Comparison of ENCODE assay signal across 8 mouse cellular contexts in the genomic region with DNA sequence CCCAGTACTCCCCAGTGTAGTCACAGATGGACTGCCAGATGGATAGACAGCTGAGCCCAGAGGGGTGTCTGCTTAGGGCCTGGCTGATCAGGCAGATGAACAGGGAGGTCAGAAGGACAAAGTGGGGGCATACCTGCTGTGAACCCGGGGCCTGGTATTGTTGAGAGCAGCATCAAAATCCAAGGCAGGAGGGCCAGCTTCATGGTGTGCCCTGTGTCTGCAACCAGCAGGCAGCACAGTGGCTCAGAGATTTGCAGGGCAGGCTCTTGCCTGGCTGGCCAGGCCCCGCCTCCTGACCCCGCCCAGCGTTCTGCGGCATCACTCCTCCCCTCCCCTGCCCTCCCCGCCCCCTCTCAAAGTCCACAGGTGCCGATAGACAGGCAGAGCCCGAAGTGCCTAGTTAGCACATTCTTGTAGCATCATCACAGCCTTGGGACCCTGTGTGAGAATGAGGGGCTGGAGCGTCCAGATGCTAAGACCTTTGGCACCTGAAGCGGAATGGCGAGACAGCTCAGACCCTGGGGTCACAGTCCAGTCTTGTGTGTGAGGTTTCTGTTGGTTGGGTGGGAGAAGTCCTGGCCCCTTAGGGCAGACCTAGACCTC. TPM values are rescaled to one million over a fixed set of nuclear protein-coding genes. Genes with fewer than 3 reads are reported as not detected.
DNase-seq lines count a peak whose midpoint lies in the region; ATAC-seq and TF ChIP-seq lines count a peak whose summit lies in the region.

Gene Susd2, minus strand, starts transcription at position 268 of the 603 bp plus-strand sequence.

- no peak within 1 kb of the TSS for H3K9ac ChIP-seq in forebrain, embryonic 14.5 days (ENCODE audit: low read length)

- DNase-seq in heart, adult 8-10 months (ENCODE audit: low spot score): peak; percentile 28
- no peak for DNase-seq in heart, adult 9 months (ENCODE audit: low spot score in 2 of 2)
- DNase-seq in cerebellum, adult 11 months: peak; percentile 87
- DNase-seq in forebrain, embryonic 14.5 days (ENCODE audit: low spot score): peak; percentile 47
- peak; percentile 84 for DNase-seq in kidney, adult 18-20 months
- peak; percentile 57 for DNase-seq in lung, adult 2 months
- DNase-seq in retina, embryonic 14.5 days (ENCODE audit: low spot score): peak; percentile 75
- no peak for DNase-seq in adipocyte (ENCODE audit: low spot score)

- ATAC-seq in forebrain, embryonic 14.5 days: peak; percentile 45

- TF ChIP-seq CTCF in lung, adult 2 months (IDR thresholded peaks at IDR 0.05; ENCODE audit: insufficient read depth, low read length): no peak

- H3K27ac ChIP-seq in forebrain, embryonic 14.5 days (ENCODE audit: low read depth, low read length): peak within 1 kb of the TSS; percentile 30; the same call in 1 of the 2 replicates

- WGBS in forebrain, embryonic 14.5 days: 6% methylated on average over 11 of the region's 11 CpGs
- WGBS in lung, adult 2 months: 20% methylated on average over 11 of the region's 11 CpGs

- TF ChIP-seq POLR2A in lung, adult 2 months (IDR thresholded peaks at IDR 0.05; ENCODE audit: borderline replicate concordance, extremely low read depth, low read depth, low read length): 0 out of 2 replicates have a peak, but pooled peaks have one; percentile 26

- H3K4me2 ChIP-seq in forebrain, embryonic 14.5 days (ENCODE audit: low read length): no peak within 1 kb of the TSS

- H3K4me1 ChIP-seq in forebrain, embryonic 14.5 days (ENCODE audit: control insufficient read depth, insufficient read depth, low read length): peaks cover 6% of the 10 kb centered on the region; the same call in 1 of the 2 replicates
- 0 out of 2 replicates have a peak, but pooled peaks cover 3% of the 10 kb centered on the region for H3K4me1 ChIP-seq in lung, adult 2 months (ENCODE audit: control insufficient read depth, insufficient read depth, low read length)

- H3K9me3 ChIP-seq in forebrain, embryonic 14.5 days (replicated peaks; ENCODE audit: control insufficient read depth, low read length): no peaks in the 10 kb centered on the region

- no peak within 1 kb of the TSS for H3K4me3 ChIP-seq in forebrain, embryonic 14.5 days (ENCODE audit: low read depth, low read length)
- no peak within 1 kb of the TSS for H3K4me3 ChIP-seq in lung, adult 2 months (replicated peaks; ENCODE audit: extremely low read depth, low read depth, low read length)

- H3K36me3 ChIP-seq in forebrain, embryonic 14.5 days (ENCODE audit: control insufficient read depth, insufficient read depth, low read length): peaks cover 27% of the 10 kb centered on the region

- H3K27me3 ChIP-seq in forebrain, embryonic 14.5 days (replicated peaks; ENCODE audit: control insufficient read depth, insufficient read depth, low read length): no peaks in the 10 kb centered on the region

RNA-seq across cellular contexts. Expression of gene Susd2, which starts in this region (rescaled TPM):
- 1 to 10 TPM in 3 of 4 experiments, under 1 TPM in 1; 0.98 to 2.2 (median 1.7) TPM for total RNA-seq in heart, adult 8-10 months (2022)
- polyA plus RNA-seq in forebrain, embryonic 14.5 days (2014; fragmentation: Nextera tagmentation; extraction: Ambion mirVana): 1.3 TPM in 2 replicates
- 13.4 and 15.3 TPM in 2 replicates for polyA plus RNA-seq in lung, adult 2 months (2012; rRNA removed)

Comparison
In these comparisons a context has a peak if more than half of its experiments do, and no peak if none do; other contexts are left out.
1. DNase-seq: peak in heart, adult 8-10 months (single experiment), cerebellum, adult 11 months (single experiment), forebrain, embryonic 14.5 days (single experiment), kidney, adult 18-20 months (single experiment), lung, adult 2 months (single experiment) and retina, embryonic 14.5 days (single experiment); none in heart, adult 9 months (0 of 2) and adipocyte (single experiment).